Mouse (Mus musculus) spleen, adult 2 months (tissue): ENCODE results near the gene Rprml.

Experiments
- CTCF ChIP-seq: fragments of 200-500 bp; IDR thresholded peaks from 2 replicates; pipeline ENCODE4 v1.5.1; 2011; ENCODE audit warnings: mild to moderate bottlenecking, inconsistent platforms; ENCODE audit not compliant: insufficient read depth, insufficient read length, insufficient replicate concordance; ENCODE audit errors: extremely low read depth
- POLR2A ChIP-seq: fragments of 200-500 bp; IDR thresholded peaks from 2 replicates; pipeline ENCODE4 v1.6.1; 2011; ENCODE audit warnings: low read depth, low read length, inconsistent platforms

DNA sequence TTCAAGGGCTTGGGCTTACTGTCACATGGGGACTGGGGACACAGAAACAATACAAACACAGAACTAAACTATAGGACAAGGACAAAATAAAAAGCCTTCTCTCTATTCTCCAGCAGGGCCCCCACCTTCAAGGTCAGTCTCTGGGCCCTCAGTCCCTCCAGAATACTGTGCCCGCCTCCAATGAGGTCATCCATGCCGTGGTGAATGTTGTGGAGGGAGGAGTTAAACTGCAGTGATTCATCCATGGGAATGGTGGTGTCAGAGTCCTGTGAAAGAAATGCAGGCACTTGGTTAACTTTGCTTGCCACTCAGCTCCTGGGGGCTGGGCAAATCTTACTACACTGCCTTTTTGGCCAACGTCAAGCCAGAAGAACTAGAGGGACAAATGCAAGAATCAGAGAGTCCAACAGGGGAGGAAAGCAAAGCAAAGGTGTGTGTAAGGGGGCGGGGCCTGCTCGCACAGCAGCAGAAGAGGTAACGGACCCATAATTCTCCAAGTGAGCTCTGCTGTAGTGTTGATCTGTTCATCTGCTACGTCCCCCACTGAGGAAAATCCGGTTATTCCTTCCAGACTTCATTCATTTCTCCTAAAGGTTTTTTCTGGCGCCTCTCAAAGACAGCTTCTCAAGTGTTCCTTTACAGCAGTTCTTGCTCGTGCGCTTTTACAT, 34.4 kb downstream of the Rprml start:
- TF ChIP-seq CTCF: no peak
- no peak for TF ChIP-seq POLR2A
